Comparison of ENCODE assay signal across 9 mouse cellular contexts in genomic region chrX:7854578-7854977, GRCm38 (mm10). TPM values are rescaled to one million over a fixed set of nuclear protein-coding genes. Genes with fewer than 3 reads are reported as not detected.
A peak's percentile ranks its signal among the peaks of the same experiment; 100 is the strongest.
DNase-seq lines count a peak whose midpoint lies in the region; ATAC-seq and TF ChIP-seq lines count a peak whose summit lies in the region.
"Had no signal": no experiment of that assay in that cellular context is flagged by ENCODE, and none has a peak within 500 bp of the region (broad histone marks: within the 10 kb centered on the region; RNA-seq: fewer than 3 reads in every experiment).

No protein-coding gene starts in this region.

- H3K4me1 ChIP-seq in MEL (ENCODE audit: control insufficient read depth in 1 of 2, insufficient read depth in 2 of 2, low read length in 2 of 2): no peaks in the 10 kb centered on the region
- H3K4me1 ChIP-seq: hindbrain, embryonic 15.5 days had no signal

- peak; percentile 85 for ATAC-seq in megakaryocyte progenitor cell, adult 5-6 weeks (replicated peaks; ENCODE audit: poor library complexity)

- TF ChIP-seq EP300 in MEL (IDR thresholded peaks at IDR 0.05; ENCODE audit: low read depth in 1 of 2, low read length in 2 of 2): no peak

- no peak for TF ChIP-seq POLR2A in MEL (IDR thresholded peaks at IDR 0.05; ENCODE audit: control insufficient read depth in 1 of 2, insufficient read depth in 1 of 2, low read depth in 1 of 2, low read length in 2 of 2, poor library complexity in 1 of 2)

- H3K9ac ChIP-seq in MEL (ENCODE audit: control insufficient read depth, low read depth, low read length, poor library complexity, severe bottlenecking): no peak overlapping the region
- H3K9ac ChIP-seq: hindbrain, embryonic 15.5 days had no signal

- H3K27ac ChIP-seq in layer of hippocampus, adult 2 months: no peak overlapping the region
- no peak overlapping the region for H3K27ac ChIP-seq in MEL (ENCODE audit: control insufficient read depth, low read depth, low read length)
- H3K27ac ChIP-seq: hindbrain, embryonic 15.5 days had no signal

- intact Hi-C loops in gastrocnemius, postnatal 14 days (cut with DNase I; ENCODE audit: low total_unique reads): no loop called here

- TF ChIP-seq RAD21 in MEL (IDR thresholded peaks at IDR 0.05; ENCODE audit: low read depth, low read length): peak; percentile 66

- no peak overlapping the region for H3K4me3 ChIP-seq in layer of hippocampus, adult 2 months
- H3K4me3 ChIP-seq in MEL (ENCODE audit: control insufficient read depth in 1 of 2, insufficient read depth in 1 of 2, low read depth in 2 of 2, low read length in 2 of 2): no peak overlapping the region
- H3K4me3 ChIP-seq: hindbrain, embryonic 15.5 days had no signal

- peaks cover 7 to 23% of the 10 kb centered on the region in 2 experiments for H3K36me3 ChIP-seq in MEL (ENCODE audit: control insufficient read depth in 1 of 2, insufficient read depth in 2 of 2, low read length in 2 of 2)

- H3K79me2 ChIP-seq in MEL (ENCODE audit: control insufficient read depth, insufficient read depth, low read length, poor library complexity): peaks cover 9% of the 10 kb centered on the region

- no peaks in the 10 kb centered on the region for H3K9me3 ChIP-seq in MEL (replicated peaks; ENCODE audit: insufficient read depth, low read length)
- H3K9me3 ChIP-seq: hindbrain, embryonic 15.5 days had no signal

- no peaks in the 10 kb centered on the region for H3K27me3 ChIP-seq in MEL (ENCODE audit: control insufficient read depth in 1 of 2, insufficient read depth in 2 of 2, low read length in 2 of 2)
- H3K27me3 ChIP-seq: hindbrain, embryonic 15.5 days had no signal

- peak; percentile 79 for TF ChIP-seq CTCF in layer of hippocampus, adult 2 months (conservative IDR thresholded peaks at IDR 0.05)
- TF ChIP-seq CTCF in MEL (IDR thresholded peaks at IDR 0.05 in 2 of 3, conservative IDR thresholded peaks at IDR 0.05 in 1 of 3; ENCODE audit: control insufficient read depth in 1 of 3, insufficient read depth in 1 of 3, low read depth in 2 of 3, low read length in 3 of 3, poor library complexity in 1 of 3, severe bottlenecking in 1 of 3): peak; percentile 74 to 86 (median 79)

- peak; percentile 59 for DNase-seq in cerebellum, postnatal 10 days
- no peak for DNase-seq in cerebellum, postnatal 4 days (ENCODE audit: low spot score in 2 of 2)
- peak in 1 of 2 experiments; percentile 38 for DNase-seq in layer of hippocampus, adult 2 months (ENCODE audit: low spot score in 2 of 2)
- DNase-seq in layer of hippocampus, postnatal 36 days: no peak
- peak; percentile 78 for DNase-seq in MEL (ENCODE audit: low read depth, low spot score)
- DNase-seq in gastrocnemius, postnatal 14 days: peak; percentile 30
- DNase-seq in c-Kit-positive CD71-positive TER-119-positive erythroid progenitor cells, embryonic 14.5 days (ENCODE audit: low spot score): no peak

TF ChIP-seq in MEL, 35 proteins besides CTCF, POLR2A, EP300 and RAD21:
- TF ChIP-seq MYC (IDR thresholded peaks at IDR 0.05; ENCODE audit: low read depth, low read length) (0 out of 2 replicates have a peak, but pooled peaks have one; percentile 26), SIN3A (IDR thresholded peaks at IDR 0.05; ENCODE audit: low read length) (peak; percentile 61; the same call in 1 of the 2 replicates), MEF2A (IDR thresholded peaks at IDR 0.05; ENCODE audit: extremely low read depth, insufficient replicate concordance, low read depth, low read length, poor library complexity, severe bottlenecking) (no peak), ZC3H11A (IDR thresholded peaks at IDR 0.05; ENCODE audit: low read depth, low read length) (peak; percentile 35), USF2 (IDR thresholded peaks at IDR 0.05; ENCODE audit: borderline replicate concordance in 1 of 2, insufficient read depth in 1 of 2, low read depth in 1 of 2, low read length in 2 of 2) (no peak), SMC3 (IDR thresholded peaks at IDR 0.05; ENCODE audit: low read depth, low read length) (peak; percentile 68)

RNA-seq across cellular contexts. Expression of gene Otud5, which starts 13.4 kb away (rescaled TPM):
- total RNA-seq in layer of hippocampus, adult 2 months (2021): 10 to 100 TPM; 82.6 to 83.8 TPM
- 10 to 100 TPM; 79.8 to 82.6 TPM for total RNA-seq in layer of hippocampus, postnatal 36 days (2021)
- total RNA-seq in MEL (2012; rRNA removed): 76.4 and 82.6 TPM in 2 replicates
- polyA plus RNA-seq in MEL (2012; ENCODE audit: insufficient read depth in 1 of 2, insufficient read length in 2 of 2, low read depth in 1 of 2, low replicate concordance in 2 of 2, missing spikeins in 1 of 2): 1,000 to 10,000 TPM in 1 of 2 experiments, 100 to 1,000 TPM in 1; 197 to 1,180 TPM
- total RNA-seq in gastrocnemius, postnatal 14 days (2021): 10 to 100 TPM; 16.8 to 19.1 TPM
- total RNA-seq in megakaryocyte progenitor cell, adult 5-6 weeks (2015): 33.0 and 33.7 TPM in 2 replicates
- total RNA-seq in megakaryocyte progenitor cell, adult 5-6 weeks (2017): 48.6 and 58.7 TPM in 2 replicates

RNA-seq across cellular contexts. Expression of gene Pim2, which starts 23.5 kb away (rescaled TPM):
- 10 to 100 TPM; 53.0 to 54.6 TPM for total RNA-seq in layer of hippocampus, adult 2 months (2021)
- 10 to 100 TPM; 57.8 to 58.6 TPM for total RNA-seq in layer of hippocampus, postnatal 36 days (2021)
- total RNA-seq in MEL (2012; rRNA removed): 5.9 and 6.4 TPM in 2 replicates
- polyA plus RNA-seq in MEL (2012; ENCODE audit: insufficient read depth in 1 of 2, insufficient read length in 2 of 2, low read depth in 1 of 2, low replicate concordance in 2 of 2, missing spikeins in 1 of 2): 10 to 100 TPM in 1 of 2 experiments, not detected in 1; 21.7 TPM
- total RNA-seq in gastrocnemius, postnatal 14 days (2021): 1 to 10 TPM; 1.1 to 1.2 TPM
- 5.9 TPM in 2 replicates for total RNA-seq in megakaryocyte progenitor cell, adult 5-6 weeks (2015)
- 1.2 and 1.5 TPM in 2 replicates for total RNA-seq in megakaryocyte progenitor cell, adult 5-6 weeks (2017)

RNA-seq across cellular contexts. Expression of gene Slc35a2, which starts 29.2 kb away (rescaled TPM):
- 10 to 100 TPM; 36.0 to 40.5 TPM for total RNA-seq in layer of hippocampus, adult 2 months (2021)
- 10 to 100 TPM; 39.9 to 40.9 TPM for total RNA-seq in layer of hippocampus, postnatal 36 days (2021)
- total RNA-seq in MEL (2012; rRNA removed): 66.7 and 67.0 TPM in 2 replicates
- 10 to 100 TPM in 1 of 2 experiments, not detected in 1; 96.0 TPM for polyA plus RNA-seq in MEL (2012; ENCODE audit: insufficient read depth in 1 of 2, insufficient read length in 2 of 2, low read depth in 1 of 2, low replicate concordance in 2 of 2, missing spikeins in 1 of 2)
- 10 to 100 TPM in 1 of 2 experiments, 1 to 10 TPM in 1; 8.7 to 10.2 TPM for total RNA-seq in gastrocnemius, postnatal 14 days (2021)
- total RNA-seq in megakaryocyte progenitor cell, adult 5-6 weeks (2015): 8.9 and 10.4 TPM in 2 replicates
- total RNA-seq in megakaryocyte progenitor cell, adult 5-6 weeks (2017): 12.2 and 25.1 TPM in 2 replicates

RNA-seq across cellular contexts. Expression of gene Kcnd1, which starts 32.5 kb away (rescaled TPM):
- total RNA-seq in layer of hippocampus, adult 2 months (2021): 1 to 10 TPM; 9.5 to 9.7 TPM
- 10 to 100 TPM in 1 of 2 experiments, 1 to 10 TPM in 1; 7.3 to 10.3 TPM for total RNA-seq in layer of hippocampus, postnatal 36 days (2021)
- total RNA-seq in MEL (2012; rRNA removed): 0.26 and 0.31 TPM in 2 replicates
- polyA plus RNA-seq in MEL (2012; ENCODE audit: insufficient read depth in 1 of 2, insufficient read length in 2 of 2, low read depth in 1 of 2, low replicate concordance in 2 of 2, missing spikeins in 1 of 2): 1 to 10 TPM in 1 of 2 experiments, not detected in 1; 1.4 TPM
- under 1 TPM; 0.66 to 0.68 TPM for total RNA-seq in gastrocnemius, postnatal 14 days (2021)
- 0.34 and 0.42 TPM in 2 replicates for total RNA-seq in megakaryocyte progenitor cell, adult 5-6 weeks (2015)
- total RNA-seq in megakaryocyte progenitor cell, adult 5-6 weeks (2017): 0.21 and 0.68 TPM in 2 replicates

RNA-seq across cellular contexts. Expression of gene Pqbp1, which starts 44.5 kb away (rescaled TPM):
- 10 to 100 TPM; 83.6 to 92.9 TPM for total RNA-seq in layer of hippocampus, adult 2 months (2021)
- 10 to 100 TPM; 82.7 to 83.6 TPM for total RNA-seq in layer of hippocampus, postnatal 36 days (2021)
- 202 and 204 TPM in 2 replicates for total RNA-seq in MEL (2012; rRNA removed)
- 100 to 1,000 TPM in 1 of 2 experiments, not detected in 1; 283 TPM for polyA plus RNA-seq in MEL (2012; ENCODE audit: insufficient read depth in 1 of 2, insufficient read length in 2 of 2, low read depth in 1 of 2, low replicate concordance in 2 of 2, missing spikeins in 1 of 2)
- total RNA-seq in gastrocnemius, postnatal 14 days (2021): 10 to 100 TPM; 27.3 to 32.0 TPM
- 25.1 and 30.3 TPM in 2 replicates for total RNA-seq in megakaryocyte progenitor cell, adult 5-6 weeks (2015)
- total RNA-seq in megakaryocyte progenitor cell, adult 5-6 weeks (2017): 136 and 167 TPM in 2 replicates

Comparison
In these comparisons a context has a peak if more than half of its experiments do, and no peak if none do; other contexts are left out.
1. DNase-seq: peak in cerebellum, postnatal 10 days (2 of 2), MEL (single experiment) and gastrocnemius, postnatal 14 days (single experiment); none in cerebellum, postnatal 4 days (0 of 2), layer of hippocampus, postnatal 36 days (0 of 2) and c-Kit-positive CD71-positive TER-119-positive erythroid progenitor cells, embryonic 14.5 days (single experiment).